Mouse (Mus musculus): Measurements from ENCODE around the gene Traf7.
A peak's percentile ranks its signal among the peaks of the same experiment; 100 is the strongest.

Gene Traf7

DNA sequence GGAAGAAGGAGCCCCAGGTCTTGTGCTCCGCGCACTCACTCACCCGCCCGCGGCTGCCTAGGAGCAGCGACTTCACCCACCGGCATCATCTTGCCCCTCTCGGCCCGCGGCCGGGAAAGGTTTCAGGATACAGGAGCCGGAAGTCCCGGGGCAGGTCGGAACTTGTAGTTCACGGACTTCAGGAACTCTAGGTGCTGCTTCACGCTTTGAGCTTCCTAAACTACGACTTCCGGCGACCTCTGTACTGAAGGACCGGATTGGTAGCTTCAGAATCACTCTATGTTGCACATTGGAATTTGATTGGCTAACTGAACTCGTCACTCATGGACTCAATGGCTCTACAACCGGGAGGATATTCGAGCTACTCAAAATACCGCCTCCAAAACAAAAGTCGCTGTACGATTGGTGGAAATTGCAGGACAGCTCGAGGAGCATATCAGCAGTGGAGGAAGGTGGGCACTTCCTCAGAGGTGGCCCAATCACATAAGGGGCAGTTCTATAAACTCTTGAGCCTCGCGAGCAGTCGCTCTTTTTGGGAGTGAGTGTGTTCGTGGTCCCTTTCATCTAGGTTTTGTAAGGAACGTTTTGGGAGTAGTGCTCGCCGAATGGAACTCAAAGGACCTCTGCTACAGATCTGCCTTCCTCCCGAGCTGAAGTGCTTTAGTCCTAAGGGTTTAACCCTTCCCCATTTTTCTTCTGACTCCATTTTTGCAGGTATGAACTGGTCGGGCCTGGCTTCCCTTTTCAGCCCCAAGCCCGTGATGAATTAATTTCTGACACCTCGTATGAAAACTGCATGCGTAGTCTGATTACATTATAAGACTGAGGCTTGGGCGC is at the start of gene Traf7:
TSS of gene Traf7 (minus strand) at position 216 of the 837 bp plus-strand sequence.
- peak; percentile 98 to 100 for DNase-seq (ENCODE audit: low spot score in 2 of 2)

GRCm38 (mm10) chr17:24573811-24574210 is 46.1 kb upstream of the Traf7 start:
- DNase-seq (ENCODE audit: low spot score in 2 of 2): no peak

DNA sequence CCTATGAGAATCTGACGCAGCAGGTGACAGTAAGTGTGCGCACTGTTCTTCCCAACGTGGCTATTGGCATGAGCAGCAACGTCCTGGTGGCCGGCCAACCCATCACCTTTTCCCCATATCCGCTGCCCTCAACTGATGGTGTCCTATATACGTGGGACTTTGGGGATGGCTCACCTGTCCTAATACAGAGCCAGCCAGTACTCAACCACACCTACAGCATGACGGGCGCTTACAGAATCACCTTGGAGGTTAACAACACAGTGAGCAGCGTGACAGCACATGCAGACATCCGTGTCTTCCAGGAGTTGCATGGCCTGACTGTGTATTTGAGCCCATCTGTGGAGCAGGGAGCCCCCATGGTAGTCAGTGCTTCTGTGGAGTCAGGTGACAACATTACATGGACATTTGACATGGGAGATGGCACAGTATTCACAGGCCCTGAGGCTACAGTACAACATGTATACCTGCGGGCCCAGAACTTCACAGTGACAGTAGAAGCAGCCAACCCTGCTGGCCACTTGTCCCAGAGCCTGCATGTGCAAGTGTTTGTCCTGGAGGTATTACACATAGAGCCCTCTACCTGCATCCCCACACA is 45.0 kb upstream of the Traf7 start:
- no peak for DNase-seq (ENCODE audit: low spot score in 2 of 2)

DNA sequence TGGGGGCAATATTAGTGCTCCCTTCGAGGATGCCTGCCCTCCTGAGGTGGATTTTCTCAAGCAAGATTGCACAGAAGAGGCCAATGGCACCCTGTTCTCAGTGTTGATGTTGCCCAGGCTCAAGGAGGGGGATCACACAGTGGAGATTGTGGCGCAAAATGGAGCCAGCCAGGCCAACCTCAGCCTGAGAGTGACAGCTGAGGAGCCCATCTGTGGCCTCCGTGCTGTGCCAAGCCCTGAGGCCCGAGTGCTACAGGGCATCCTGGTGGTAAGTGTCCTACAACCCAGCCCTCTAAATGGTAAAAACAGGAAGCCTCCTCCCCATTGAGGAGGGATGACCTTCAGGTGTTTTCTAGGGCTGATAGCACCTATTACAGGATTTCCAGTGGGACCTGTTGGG is 42.1 kb upstream of the Traf7 start:
- no peak for DNase-seq (ENCODE audit: low spot score in 2 of 2)

DNA sequence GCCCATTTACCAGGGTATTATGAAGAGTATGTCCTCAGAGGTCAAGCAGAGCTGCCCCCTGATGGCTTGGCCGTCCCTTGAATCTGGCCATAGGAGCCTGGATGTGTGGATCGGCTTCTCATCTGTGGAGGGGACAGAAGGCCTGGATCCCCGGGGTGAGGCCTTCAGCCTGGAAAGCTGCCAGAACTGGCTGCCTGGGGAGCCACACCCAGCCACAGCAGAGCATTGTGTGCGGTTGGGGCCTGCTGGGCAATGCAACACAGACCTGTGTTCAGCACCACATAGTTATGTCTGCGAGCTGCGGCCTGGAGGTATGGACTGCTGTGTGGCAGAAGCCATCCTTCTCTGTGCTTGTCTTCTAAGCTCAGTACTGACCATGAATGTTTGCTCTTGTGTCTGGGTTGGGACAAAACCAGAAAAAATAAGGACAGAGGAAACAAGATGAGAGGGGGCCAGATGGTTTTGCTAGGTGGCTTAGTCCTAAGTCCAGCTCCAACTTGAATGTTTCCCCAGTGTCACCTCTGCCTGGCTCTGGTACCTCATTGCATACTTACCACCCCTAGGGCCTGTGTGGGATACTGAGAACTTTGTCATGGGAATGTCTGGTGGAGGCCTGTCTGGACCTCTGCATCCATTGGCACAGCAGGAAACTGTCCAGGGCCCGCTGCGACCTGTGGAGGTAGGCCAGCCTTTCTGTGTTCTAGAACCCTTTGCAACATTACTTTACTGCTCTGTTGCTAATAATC is 39.5 kb upstream of the Traf7 start:
- no peak for DNase-seq (ENCODE audit: low spot score in 2 of 2)

DNA sequence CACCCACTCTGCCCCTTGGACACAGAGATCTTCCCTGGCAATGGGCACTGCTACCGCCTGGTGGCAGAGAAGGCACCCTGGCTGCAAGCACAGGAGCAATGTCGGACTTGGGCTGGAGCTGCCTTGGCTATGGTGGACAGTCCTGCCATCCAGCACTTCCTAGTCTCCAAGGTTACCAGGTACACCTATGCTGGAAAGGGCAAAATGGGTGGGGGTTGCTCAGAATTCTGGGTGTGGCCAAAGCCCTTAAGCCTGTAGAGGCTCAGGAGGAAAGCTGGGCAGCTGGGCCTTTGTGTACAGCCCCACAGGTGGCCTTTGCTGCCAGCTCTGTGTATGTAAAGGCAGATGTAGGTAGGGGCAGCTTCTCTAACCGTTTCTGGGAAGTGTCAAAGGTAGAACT is 38.1 kb upstream of the Traf7 start:
- DNase-seq (ENCODE audit: low spot score in 2 of 2): no peak

DNA sequence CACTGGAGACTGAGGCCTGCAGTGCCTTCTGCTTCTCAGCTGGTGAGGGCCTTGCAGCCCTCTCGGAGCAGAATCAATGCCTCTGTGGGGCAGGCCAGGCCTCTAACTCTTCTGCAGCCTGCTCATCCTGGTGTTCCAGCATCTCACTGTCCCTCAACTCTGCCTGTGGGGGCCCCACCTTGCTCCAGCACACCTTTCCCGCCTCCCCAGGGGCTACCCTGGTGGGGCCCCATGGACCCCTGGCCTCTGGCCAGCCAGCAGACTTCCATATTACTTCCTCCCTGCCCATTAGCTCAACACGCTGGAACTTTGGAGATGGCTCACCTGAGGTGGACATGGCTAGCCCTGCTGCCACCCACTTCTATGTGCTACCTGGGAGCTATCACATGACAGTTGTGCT is 37.4 kb upstream of the Traf7 start:
- DNase-seq (ENCODE audit: low spot score in 2 of 2): no peak

DNA sequence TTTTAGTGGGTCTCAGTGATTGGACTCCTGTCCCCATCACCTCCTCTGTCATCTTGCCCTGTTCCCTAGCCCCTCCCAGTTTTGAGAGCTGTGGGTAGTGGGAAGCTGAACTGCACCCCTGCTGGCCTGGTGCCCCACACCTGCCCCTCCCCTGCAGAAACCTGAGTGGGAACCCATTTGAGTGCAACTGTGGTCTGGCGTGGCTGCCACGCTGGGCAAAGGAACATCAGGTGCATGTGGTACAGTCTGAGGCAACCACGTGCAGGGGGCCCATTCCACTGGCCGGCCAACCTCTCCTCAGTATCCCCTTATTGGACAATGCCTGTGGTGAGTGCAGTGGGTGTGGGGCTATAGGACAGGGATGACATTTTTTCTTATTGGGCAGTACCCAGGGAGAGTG is 36.7 kb upstream of the Traf7 start:
- DNase-seq (ENCODE audit: low spot score in 2 of 2): no peak

DNA sequence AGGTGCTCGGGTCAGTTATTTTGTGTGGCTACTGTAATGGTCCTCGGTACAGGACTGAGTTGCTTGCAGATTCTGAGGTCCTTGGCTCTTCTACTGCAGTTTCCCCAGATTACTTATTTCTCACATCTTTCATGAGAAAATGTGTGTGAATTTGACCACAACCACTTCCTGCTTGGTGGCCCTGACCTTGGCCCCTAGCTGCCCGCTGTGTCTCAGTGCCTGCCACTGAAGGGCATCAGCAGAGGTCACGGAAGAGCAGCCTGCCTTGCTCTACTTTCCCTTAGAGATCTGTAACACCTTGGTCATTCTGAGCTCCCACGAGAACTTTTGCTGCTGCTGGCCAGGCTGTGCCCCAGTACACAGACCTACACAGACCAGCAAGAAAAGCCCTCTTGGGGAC is 35.9 kb upstream of the Traf7 start:
- DNase-seq (ENCODE audit: low spot score in 2 of 2): no peak

DNA sequence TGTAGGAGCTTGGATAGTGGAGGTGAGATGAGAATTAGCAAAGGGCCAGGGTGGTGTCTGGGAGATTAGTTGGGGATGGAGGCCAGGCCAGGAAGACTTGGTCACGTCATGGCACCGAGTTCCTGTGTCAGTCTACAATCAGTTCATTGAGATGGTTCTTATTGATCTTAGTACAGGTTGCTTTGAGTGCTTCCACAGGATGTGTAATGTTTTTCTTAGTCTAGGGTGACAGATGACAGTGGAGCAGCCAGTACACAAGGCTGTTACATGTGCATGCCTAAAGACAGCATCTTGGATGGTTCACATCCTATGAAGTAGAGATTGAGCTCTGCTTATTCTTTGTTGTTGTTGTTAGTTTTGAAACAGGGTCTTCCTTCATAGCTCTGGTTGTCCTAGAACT is 33.9 kb upstream of the Traf7 start:
- DNase-seq (ENCODE audit: low spot score in 2 of 2): no peak

DNA sequence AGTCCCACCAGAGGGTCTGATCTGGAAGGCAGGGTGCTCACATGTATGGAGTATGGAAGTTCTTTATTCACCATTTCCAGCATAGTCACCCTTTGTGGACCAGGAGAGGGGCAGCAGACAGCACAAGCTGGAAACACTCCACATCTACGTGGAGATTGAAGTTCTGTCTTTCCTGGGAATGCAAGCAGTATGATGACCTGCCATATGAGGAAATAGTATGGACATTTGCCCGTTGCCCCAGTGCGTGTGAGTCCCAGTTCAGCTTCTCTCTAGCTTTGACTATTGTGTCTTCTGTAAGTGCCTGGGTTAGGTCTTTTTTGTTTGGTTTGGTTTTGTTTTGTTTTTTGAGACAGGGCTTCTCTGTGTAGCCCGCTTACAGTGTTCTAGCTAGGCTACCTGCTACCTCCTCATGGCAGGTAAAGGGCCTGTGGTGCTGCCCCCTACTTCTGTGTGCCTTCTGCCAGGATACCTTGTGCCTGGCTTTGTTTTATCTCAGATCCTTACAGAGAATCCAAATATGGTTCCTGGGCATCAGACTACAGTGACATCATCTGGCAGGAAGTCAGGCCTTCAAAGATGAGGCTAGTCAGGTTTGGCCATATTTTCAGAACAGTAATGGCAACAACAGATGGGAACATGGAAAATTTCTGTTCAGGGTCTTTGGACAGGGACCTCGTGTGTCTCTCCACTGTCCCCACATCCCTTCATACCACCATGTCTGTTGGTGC is 32.7 kb upstream of the Traf7 start:
- no peak for DNase-seq (ENCODE audit: low spot score in 2 of 2)

DNA sequence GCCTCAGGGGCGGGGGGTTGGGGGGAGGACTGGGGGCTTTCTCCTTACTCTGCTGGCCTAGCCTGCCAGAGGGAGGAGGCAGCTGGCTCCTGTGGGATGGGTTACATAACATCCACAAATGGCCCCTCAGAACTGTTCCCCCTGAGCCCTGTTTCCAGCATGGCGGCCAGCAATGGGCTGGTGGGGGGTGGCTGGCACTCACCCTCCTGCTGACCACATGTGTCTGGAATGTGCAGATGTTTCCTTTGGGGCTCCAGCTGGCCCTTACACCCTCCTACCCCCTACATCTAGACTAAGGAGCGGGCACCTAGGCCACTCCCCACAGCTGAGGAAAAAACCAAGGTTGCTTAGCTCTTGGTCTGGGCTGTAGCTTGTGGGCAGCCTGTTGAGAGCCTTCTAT is 31.4 kb upstream of the Traf7 start:
- DNase-seq (ENCODE audit: low spot score in 2 of 2): no peak

DNA sequence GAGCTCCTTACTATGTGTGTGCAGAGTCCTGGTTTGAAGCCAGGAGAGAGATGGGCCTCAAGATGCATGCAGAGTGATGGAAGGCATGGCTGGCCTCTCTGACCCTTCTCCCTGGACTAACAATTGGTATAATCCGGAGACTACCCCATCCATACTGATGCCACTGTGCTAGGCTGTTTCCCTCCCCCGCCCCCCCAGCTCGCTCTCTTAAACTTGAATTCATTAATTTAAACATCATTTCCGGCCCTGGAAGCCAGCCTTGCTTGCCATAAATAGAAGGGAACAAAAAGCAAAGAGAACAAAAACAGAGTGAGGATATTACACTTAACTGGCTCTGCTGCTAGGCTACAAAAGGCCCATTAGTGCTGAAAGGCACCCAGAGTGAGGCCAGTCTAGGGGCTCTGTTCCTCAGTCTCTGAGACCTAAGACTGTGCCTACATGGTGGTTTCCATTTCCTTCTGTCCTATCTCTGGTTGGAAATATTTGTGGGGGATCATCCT is 30.9 kb upstream of the Traf7 start:
- DNase-seq (ENCODE audit: low spot score in 2 of 2): no peak

DNA sequence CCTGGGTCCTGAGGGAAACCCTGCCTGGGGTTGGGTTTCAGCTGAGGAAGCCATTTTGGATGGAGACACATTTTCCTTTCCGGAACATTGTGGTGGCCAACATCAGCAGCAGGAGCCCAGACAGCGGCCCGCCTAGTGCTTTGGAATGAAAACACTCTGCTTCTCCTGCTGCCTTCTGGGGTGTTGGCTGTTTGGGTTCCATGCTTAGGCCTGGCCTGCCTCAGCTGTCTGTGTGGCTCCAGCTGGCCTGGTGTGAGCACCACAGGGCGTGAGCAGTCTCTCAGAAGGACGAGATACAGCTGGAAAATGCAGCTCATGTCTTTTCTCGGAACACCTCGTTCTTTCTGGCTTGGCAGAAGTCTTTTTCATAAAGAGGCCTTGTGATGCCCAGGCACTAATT is 29.4 kb upstream of the Traf7 start:
- no peak for DNase-seq (ENCODE audit: low spot score in 2 of 2)

GRCm38 (mm10) chr17:24551050-24551444 is 23.3 kb upstream of the Traf7 start:
- no peak for DNase-seq (ENCODE audit: low spot score in 2 of 2)

DNA sequence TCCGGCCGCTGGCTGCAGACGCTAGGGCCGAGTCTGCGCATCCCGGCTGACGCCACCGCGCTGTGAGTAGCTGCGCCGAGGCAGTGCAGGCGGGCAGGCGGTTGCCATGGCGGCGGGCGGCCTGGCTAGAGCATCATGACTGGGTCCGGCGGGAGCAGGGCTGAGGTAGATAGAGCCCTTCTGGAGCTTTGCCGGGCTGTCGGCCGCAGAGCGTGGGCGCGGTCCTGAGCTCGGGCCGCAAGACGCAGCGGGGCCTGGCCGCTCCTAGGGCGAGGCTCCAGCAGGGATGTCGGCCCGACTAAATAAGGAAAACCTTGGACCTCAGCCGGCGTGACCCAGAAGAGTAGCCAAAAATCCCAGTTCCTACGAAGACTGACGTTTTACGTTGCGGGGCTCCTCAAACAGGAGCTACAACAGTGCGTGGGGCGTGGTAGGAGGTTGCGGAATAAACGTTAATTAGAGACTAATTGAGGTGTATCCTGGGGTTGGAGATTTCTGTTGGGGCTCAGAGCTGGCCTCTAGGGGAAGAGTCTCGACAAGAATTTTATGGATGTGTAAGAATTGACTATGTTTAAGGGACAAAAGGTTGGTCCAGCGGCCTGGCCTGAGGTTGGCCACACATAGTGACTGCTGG is 22.8 kb upstream of the Traf7 start:
- DNase-seq (ENCODE audit: low spot score in 2 of 2): peak in 1 of 2 experiments; percentile 75

- peak; percentile 99 for DNase-seq (ENCODE audit: low spot score in 2 of 2)
Measured at GRCm38 (mm10) chr17:24549618-24550415, 22.1 kb upstream of the Traf7 start, which contains the start of gene Pkd1. TSS of gene Pkd1 (plus strand) at chr17:24549834.

DNA sequence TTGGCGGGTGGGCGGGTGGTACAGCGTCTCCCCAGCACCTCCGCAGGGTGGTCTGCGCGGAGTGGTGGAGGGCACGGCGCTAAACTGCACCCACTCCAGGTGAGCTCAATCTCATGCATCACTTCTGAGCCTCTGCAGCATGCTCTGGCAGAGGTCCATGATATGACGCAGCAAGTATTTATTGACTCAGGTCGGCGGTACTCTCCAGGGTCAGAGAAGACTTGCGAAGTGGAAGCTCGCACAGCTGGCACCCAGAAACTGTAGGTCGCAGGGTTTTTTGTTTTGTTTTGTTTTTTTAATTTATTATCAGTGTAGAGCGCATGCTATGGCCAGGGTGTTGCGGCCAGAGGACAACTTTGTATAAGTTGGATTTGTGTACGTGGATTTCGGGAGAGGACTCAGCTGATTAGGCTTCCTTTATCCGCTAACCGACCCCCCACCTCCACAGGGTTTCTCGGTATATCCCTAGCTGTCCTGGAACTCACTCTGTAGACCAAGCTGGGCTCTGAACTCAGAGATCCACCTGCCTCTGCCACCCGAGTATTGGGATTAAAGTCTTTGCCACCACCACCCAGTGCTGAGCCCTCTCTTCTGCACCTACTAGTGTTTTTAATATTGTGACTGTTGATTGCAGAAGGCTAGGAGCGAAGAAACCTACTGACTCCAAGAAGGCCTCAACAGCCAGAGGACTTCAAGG is 21.3 kb upstream of the Traf7 start:
- peak in 1 of 2 experiments; percentile 73 for DNase-seq (ENCODE audit: low spot score in 2 of 2)

DNA sequence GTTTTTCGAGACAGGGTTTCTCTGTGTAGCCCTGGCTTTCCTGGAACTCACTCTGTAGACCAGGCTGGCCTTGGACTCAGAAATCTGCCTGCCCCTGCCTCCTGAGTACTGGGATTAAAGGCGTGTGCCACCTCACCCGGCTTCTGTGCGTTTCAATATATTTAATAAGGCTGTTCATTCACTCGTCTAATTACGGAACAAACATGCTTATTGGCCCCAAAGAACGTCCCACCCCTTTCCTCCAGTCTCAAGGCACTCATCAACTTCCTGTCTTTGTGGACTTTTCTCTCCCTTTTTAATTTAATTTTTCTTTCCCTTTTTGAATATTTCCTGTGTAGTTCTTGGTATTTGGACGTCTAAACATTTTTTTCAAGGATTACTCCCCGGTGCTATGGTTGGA is 20.7 kb upstream of the Traf7 start:
- no peak for DNase-seq (ENCODE audit: low spot score in 2 of 2)

DNA sequence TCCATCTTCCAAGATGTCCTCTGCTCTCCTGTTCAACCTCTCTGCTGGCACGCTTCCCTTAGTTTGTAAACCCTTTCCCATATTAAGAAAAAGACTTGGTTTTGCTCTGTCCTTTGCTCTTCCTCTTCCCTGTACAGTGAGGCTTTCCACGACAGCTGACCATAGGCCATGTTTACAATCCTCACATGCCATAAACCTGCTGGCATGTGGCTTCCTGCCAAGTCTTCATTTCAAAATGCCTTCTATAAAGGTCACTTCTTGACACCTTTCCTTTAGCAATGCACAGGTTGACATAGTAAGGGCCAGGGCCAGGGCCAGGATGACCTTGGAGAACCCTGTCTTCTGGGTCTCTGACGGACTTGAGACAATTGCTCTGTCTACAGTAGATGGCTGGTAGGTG is 18.5 kb upstream of the Traf7 start:
- no peak for DNase-seq (ENCODE audit: low spot score in 2 of 2)
